Mouse (Mus musculus) forebrain, embryonic 15.5 days (tissue): ENCODE measurements at regions not wholly inside any gene's neighbourhood (a gene's known extent, or its start where the extent isn't known, plus 50 kb on each side); places are given as distances from the start of the nearest gene placed in this dataset.

Experiments used
- ATAC-seq: fragments of 200-750 bp; cut with Nextera tagmentation; replicated peaks from 2 replicates; pipeline ENCODE4 v1.8.0; 2017; ENCODE audit warnings: mild to moderate bottlenecking, moderate TSS enrichment, moderate library complexity
- H3K27ac ChIP-seq: fragments of 300-500 bp; sonication (generic); replicated peaks from 2 replicates; pipeline ENCODE4 v1.5.1; 2015; ENCODE audit warnings: mild to moderate bottlenecking, inconsistent platforms
- H3K27me3 ChIP-seq: fragments of 300-500 bp; sonication (generic); 2 replicates; pipeline ENCODE4 v1.6.1; 2015; ENCODE audit warnings: inconsistent platforms
- H3K36me3 ChIP-seq: fragments of 300-500 bp; sonication (generic); 2 replicates; pipeline ENCODE4 v1.6.1; 2015; ENCODE audit warnings: mild to moderate bottlenecking, inconsistent platforms
- H3K4me1 ChIP-seq: fragments of 300-500 bp; sonication (generic); 2 replicates; pipeline ENCODE4 v1.6.1; 2015; ENCODE audit warnings: inconsistent platforms
- H3K4me2 ChIP-seq: fragments of 300-500 bp; sonication (generic); replicated peaks from 2 replicates; pipeline ENCODE4 v1.6.1; 2015; ENCODE audit warnings: mild to moderate bottlenecking, inconsistent platforms
- H3K4me3 ChIP-seq: fragments of 300-500 bp; sonication (generic); 2 replicates; pipeline ENCODE4 v1.5.1; 2015; ENCODE audit warnings: mild to moderate bottlenecking, inconsistent platforms
- H3K9ac ChIP-seq: fragments of 300-500 bp; sonication (generic); replicated peaks from 2 replicates; pipeline ENCODE4 v1.6.1; 2015; ENCODE audit warnings: mild to moderate bottlenecking, inconsistent platforms
- H3K9me3 ChIP-seq: fragments of 300-500 bp; sonication (generic); 2 replicates; pipeline ENCODE4 v1.6.1; 2016; ENCODE audit warnings: inconsistent platforms
- WGBS: fragments of 180-500 bp; shearing (Covaris S2); methylation state at CpG from one replicate; pipeline ENCODE4 v1.1.7; 2015; ENCODE audit warnings: mixed read lengths; 5-methylcytosine and 5-hydroxymethylcytosine counted together

DNA sequence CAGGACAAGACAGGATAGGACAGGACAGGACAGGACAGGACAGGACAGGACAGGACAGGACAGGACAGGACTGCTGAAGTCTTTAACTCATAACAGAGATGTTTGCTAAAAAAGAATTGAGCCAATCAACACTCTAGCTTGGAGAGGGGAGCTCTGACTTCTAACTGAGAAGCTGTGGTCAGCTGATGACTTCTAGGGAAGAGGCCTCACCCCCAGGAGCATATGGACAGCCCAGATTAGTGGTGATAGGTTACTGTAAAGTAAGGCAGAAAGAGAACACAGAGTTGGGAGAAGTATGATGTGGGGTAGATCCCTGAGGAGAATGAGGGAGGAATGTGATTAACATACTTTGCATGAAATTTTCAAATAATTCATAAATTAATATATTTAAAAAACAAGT is 254.3 kb upstream of the Veph1 start:
- Histone ChIP-seq H3K4me2 (no peak overlapping the region), H3K27me3 (no peaks in the 10 kb centered on the region), H3K9ac (no peak overlapping the region), H3K4me1 (no peaks in the 10 kb centered on the region), H3K4me3 (no peak overlapping the region), H3K36me3 (no peaks in the 10 kb centered on the region), H3K9me3 (no peaks in the 10 kb centered on the region), H3K27ac (no peak overlapping the region)
- no peak for ATAC-seq

DNA sequence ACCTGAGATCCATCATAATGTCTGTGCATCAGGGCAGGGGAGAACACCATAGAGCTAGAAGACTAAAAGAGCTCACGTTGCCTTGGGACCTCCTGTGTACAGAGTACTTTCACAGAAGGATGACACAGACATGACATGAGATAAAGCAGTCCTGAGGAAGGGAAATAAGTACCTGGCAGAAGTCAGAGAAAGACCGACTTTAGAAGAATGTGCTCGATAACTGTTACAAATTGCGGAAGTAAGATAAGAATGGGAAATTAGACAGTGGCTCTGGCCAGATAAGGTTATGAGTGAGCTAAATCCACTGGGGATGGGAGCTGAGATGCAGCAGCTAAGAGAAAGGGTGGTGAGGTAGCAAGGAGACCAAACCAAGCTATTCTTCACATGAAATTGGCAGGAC is 249.9 kb upstream of the Veph1 start:
- Histone ChIP-seq H3K9ac (no peak overlapping the region), H3K27me3 (no peaks in the 10 kb centered on the region), H3K27ac (no peak overlapping the region), H3K4me3 (no peak overlapping the region), H3K4me1 (no peaks in the 10 kb centered on the region), H3K4me2 (no peak overlapping the region), H3K9me3 (peaks cover 4% of the 10 kb centered on the region; the same call in 1 of the 2 replicates), H3K36me3 (no peaks in the 10 kb centered on the region)
- 87% methylated on average over 4 of the region's 4 CpGs for WGBS
- ATAC-seq, result no peak

GRCm38 (mm10) chr3:66544139-66544933 is 247.7 kb upstream of the Veph1 start:
- peaks cover 2% of the 10 kb centered on the region; the same call in 1 of the 2 replicates for H3K27me3 ChIP-seq

DNA sequence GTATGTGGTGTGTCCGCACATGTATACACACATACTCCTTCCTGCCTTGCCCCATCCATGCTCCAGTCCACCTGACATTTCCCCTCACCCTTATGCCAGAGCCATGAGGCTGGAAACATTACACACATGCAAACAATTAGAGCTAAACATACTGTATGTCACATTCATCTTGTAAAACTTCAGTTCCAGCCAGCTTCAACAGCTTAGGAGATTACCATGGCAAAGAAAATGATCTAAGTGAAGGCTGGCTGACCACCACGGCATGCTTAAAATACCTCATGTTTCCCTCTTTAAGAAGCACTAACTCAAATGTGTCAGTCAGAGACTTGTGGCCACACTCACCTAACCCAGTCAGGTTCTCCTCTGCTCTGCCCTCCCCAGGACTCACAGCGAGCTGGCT is 246.2 kb upstream of the Veph1 start:
- 86% methylated on average over 3 of the region's 3 CpGs for WGBS
- Histone ChIP-seq H3K4me1 (no peaks in the 10 kb centered on the region), H3K4me3 (no peak overlapping the region)

More at GRCm38 (mm10) chr3:66544139-66544933, 247.7 kb upstream of the Veph1 start:
- no peaks in the 10 kb centered on the region for H3K4me1 ChIP-seq
- WGBS, result 80% methylated on average over 5 of the region's 5 CpGs
- no peak for ATAC-seq
- H3K9me3 ChIP-seq, result peaks cover 4% of the 10 kb centered on the region; the same call in 1 of the 2 replicates
- no peaks in the 10 kb centered on the region for H3K36me3 ChIP-seq
- no peak overlapping the region for H3K4me3 ChIP-seq
- no peak overlapping the region for H3K4me2 ChIP-seq
- H3K27ac ChIP-seq, result no peak overlapping the region
- no peak overlapping the region for H3K9ac ChIP-seq

DNA sequence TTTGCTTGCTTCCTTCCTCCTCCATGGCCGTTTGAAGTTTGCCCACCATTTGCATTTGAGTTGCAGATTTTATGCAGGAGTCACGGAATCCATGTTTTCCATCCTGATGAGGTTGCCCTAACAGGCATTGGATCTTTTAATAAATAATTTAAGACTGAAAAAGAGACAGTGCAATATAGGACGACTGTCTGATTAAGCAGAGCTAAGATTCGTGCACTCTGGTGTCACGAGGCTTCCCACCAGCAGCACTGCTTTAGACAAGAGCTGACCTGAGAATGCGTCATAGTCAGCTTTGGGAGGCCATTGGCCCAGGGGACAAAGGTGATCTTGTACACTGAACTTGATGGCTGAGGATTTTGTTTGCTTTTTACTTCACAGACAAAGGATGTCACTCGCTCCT is 241.3 kb upstream of the Veph1 start:
- 65% methylated on average over 7 of the region's 7 CpGs for WGBS
- H3K9me3 ChIP-seq, result peaks cover 4% of the 10 kb centered on the region; the same call in 1 of the 2 replicates
- no peak overlapping the region for H3K27ac ChIP-seq
- H3K4me2 ChIP-seq, result no peak overlapping the region
- H3K4me3 ChIP-seq, result no peak overlapping the region
- H3K9ac ChIP-seq, result no peak overlapping the region
- H3K27me3 ChIP-seq, result peaks cover 3% of the 10 kb centered on the region; the same call in 1 of the 2 replicates
- H3K4me1 ChIP-seq, result peaks cover 19% of the 10 kb centered on the region
- no peak for ATAC-seq
- no peaks in the 10 kb centered on the region for H3K36me3 ChIP-seq

More for the DNA sequence above, 246.2 kb upstream of the Veph1 start:
- Histone ChIP-seq H3K9ac (no peak overlapping the region), H3K27ac (no peak overlapping the region), H3K4me2 (no peak overlapping the region), H3K9me3 (peaks cover 4% of the 10 kb centered on the region; the same call in 1 of the 2 replicates), H3K36me3 (no peaks in the 10 kb centered on the region), H3K27me3 (peaks cover 3% of the 10 kb centered on the region; the same call in 1 of the 2 replicates)
- ATAC-seq, result no peak

- peaks cover 4% of the 10 kb centered on the region; the same call in 1 of the 2 replicates for H3K9me3 ChIP-seq
- peak; percentile 86 for ATAC-seq
- H3K27me3 ChIP-seq, result peaks cover 3% of the 10 kb centered on the region; the same call in 1 of the 2 replicates
- H3K4me1 ChIP-seq, result peaks cover 19% of the 10 kb centered on the region
- H3K27ac ChIP-seq, result no peak overlapping the region
- no peaks in the 10 kb centered on the region for H3K36me3 ChIP-seq
- H3K4me3 ChIP-seq, result no peak overlapping the region
- 21% methylated on average over 3 of the region's 3 CpGs for WGBS
- H3K9ac ChIP-seq, result no peak overlapping the region
- no peak overlapping the region for H3K4me2 ChIP-seq
Measured at GRCm38 (mm10) chr3:66537106-66537893, 240.7 kb upstream of the Veph1 start.

GRCm38 (mm10) chr3:66536673-66537072 is 240.0 kb upstream of the Veph1 start:
- Histone ChIP-seq H3K4me2 (no peak overlapping the region), H3K9me3 (no peaks in the 10 kb centered on the region; the same call in 1 of the 2 replicates), H3K27ac (peak overlapping the region; percentile 34; the same call in 1 of the 2 replicates), H3K27me3 (peaks cover 3% of the 10 kb centered on the region; the same call in 1 of the 2 replicates), H3K36me3 (no peaks in the 10 kb centered on the region), H3K4me1 (peaks cover 19% of the 10 kb centered on the region), H3K4me3 (no peak overlapping the region), H3K9ac (no peak overlapping the region)
- 0 out of 2 replicates have a peak, but pooled peaks have one; percentile 38 for ATAC-seq
- 67% methylated on average over 11 of the region's 11 CpGs for WGBS

- Histone ChIP-seq H3K36me3 (no peaks in the 10 kb centered on the region), H3K27me3 (peaks cover 3% of the 10 kb centered on the region; the same call in 1 of the 2 replicates), H3K4me3 (no peak overlapping the region), H3K9ac (no peak overlapping the region), H3K27ac (no peak overlapping the region; the same call in 1 of the 2 replicates), H3K4me2 (no peak overlapping the region), H3K9me3 (no peaks in the 10 kb centered on the region), H3K4me1 (peaks cover 19% of the 10 kb centered on the region)
- WGBS, result 48% methylated on average over 8 of the region's 8 CpGs
- no peak for ATAC-seq
Measured at GRCm38 (mm10) chr3:66535786-66536529, 239.3 kb upstream of the Veph1 start.

GRCm38 (mm10) chr3:66519925-66520324 is 223.3 kb upstream of the Veph1 start:
- no peak overlapping the region for H3K4me3 ChIP-seq
- 96% methylated on average over 1 of the region's 1 CpGs for WGBS
- no peaks in the 10 kb centered on the region for H3K4me1 ChIP-seq
- no peak overlapping the region for H3K9ac ChIP-seq
- no peaks in the 10 kb centered on the region for H3K36me3 ChIP-seq
- H3K9me3 ChIP-seq, result no peaks in the 10 kb centered on the region
- H3K4me2 ChIP-seq, result no peak overlapping the region
- H3K27me3 ChIP-seq, result no peaks in the 10 kb centered on the region
- no peak overlapping the region for H3K27ac ChIP-seq
- ATAC-seq, result no peak

DNA sequence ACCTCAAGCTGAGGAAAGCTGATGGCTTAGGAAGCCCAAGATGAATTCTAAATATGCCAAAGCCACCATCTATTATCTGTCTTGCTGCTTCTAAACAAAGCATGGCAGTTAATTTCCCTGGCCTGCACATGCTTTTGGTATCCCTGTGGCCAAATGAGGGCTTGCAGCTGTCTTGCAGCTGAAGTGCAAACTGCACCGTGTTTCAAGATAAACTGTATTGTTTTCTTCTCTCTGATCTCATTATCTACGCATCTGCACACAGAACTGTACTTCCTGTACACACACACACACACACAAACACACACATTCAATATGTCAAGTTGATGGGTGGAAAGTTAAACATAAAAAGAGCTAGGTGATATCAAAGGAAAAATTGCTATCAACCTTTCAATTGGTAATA is 221.7 kb upstream of the Veph1 start:
- no peak overlapping the region for H3K4me2 ChIP-seq
- no peaks in the 10 kb centered on the region for H3K27me3 ChIP-seq
- no peaks in the 10 kb centered on the region for H3K36me3 ChIP-seq
- no peak overlapping the region for H3K9ac ChIP-seq
- 36% methylated on average over 2 of the region's 2 CpGs for WGBS
- H3K9me3 ChIP-seq, result no peaks in the 10 kb centered on the region
- H3K4me1 ChIP-seq, result no peaks in the 10 kb centered on the region
- H3K4me3 ChIP-seq, result no peak overlapping the region
- no peak for ATAC-seq
- no peak overlapping the region for H3K27ac ChIP-seq

DNA sequence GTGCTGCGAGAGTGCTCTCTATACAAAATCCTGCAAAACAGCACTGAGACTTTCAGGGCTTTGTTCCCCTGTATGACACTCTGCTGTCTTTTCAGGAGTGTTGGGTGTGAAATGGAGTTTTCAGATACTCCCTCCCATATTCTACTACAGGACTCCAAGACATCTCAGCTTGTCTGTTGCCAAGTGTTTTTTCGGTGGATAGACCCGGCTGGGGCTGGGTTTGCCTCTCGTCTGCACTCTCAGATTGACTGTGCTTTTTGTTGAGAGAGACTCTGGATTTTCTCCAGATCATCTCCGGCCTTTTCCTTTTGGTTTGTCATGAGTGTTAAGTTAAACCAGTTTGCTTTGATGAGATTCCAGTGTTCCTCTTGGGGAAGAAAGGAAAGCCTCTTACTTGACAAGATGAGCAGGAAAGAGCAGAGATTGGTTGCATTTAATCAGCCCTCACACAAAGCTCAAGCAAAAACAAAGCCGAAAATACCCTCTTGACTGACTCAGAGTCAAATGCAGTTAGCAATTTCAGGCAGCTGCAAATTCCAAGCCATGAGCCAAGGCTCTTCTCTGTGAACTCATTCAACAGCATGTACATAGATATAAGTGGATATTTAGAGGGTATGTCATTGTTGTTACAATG is 219.3 kb upstream of the Veph1 start:
- H3K4me2 ChIP-seq, result no peak overlapping the region
- H3K9me3 ChIP-seq, result no peaks in the 10 kb centered on the region
- H3K27ac ChIP-seq, result no peak overlapping the region
- no peaks in the 10 kb centered on the region for H3K36me3 ChIP-seq
- WGBS, result 59% methylated on average over 6 of the region's 6 CpGs
- H3K4me1 ChIP-seq, result no peaks in the 10 kb centered on the region
- H3K9ac ChIP-seq, result no peak overlapping the region
- no peak overlapping the region for H3K4me3 ChIP-seq
- ATAC-seq, result no peak
- no peaks in the 10 kb centered on the region for H3K27me3 ChIP-seq
